Mouse (Mus musculus) lung, adult 2 months (tissue): Measurements from ENCODE around the gene Best1. TPM values are rescaled to one million over a fixed set of nuclear protein-coding genes. Genes with fewer than 3 reads are reported as not detected.
A peak's percentile ranks its signal among the peaks of the same experiment; 100 is the strongest.

Source experiments
- DNase-seq: peaks from one replicate; pipeline ENCODE4 v3.0.0; 2022
- H3K4me1 ChIP-seq: fragments of 200-500 bp; 2 replicates; pipeline ENCODE4 v1.6.1; 2011; ENCODE audit warnings: low read length; ENCODE audit not compliant: control insufficient read depth, insufficient read depth
- H3K4me3 ChIP-seq: fragments of 200-500 bp; replicated peaks from 2 replicates; pipeline ENCODE3; 2011; ENCODE audit warnings: low read depth, mild to moderate bottlenecking, control low read depth, low read length; ENCODE audit errors: extremely low read depth
- CTCF ChIP-seq: fragments of 200-500 bp; IDR thresholded peaks from 2 replicates; pipeline ENCODE4 v1.5.1; 2011; ENCODE audit warnings: mild to moderate bottlenecking, low read length, control low read depth; ENCODE audit not compliant: insufficient read depth
- POLR2A ChIP-seq: fragments of 200-500 bp; IDR thresholded peaks from 2 replicates; pipeline ENCODE4 v1.6.1; 2011; ENCODE audit warnings: low read depth, mild to moderate bottlenecking, control low read depth, low read length, borderline replicate concordance; ENCODE audit errors: extremely low read depth
- WGBS: fragments of 180-500 bp; shearing (Covaris S2); methylation state at CpG from one replicate; pipeline ENCODE4 v1.1.7; 2018; 5-methylcytosine and 5-hydroxymethylcytosine counted together
- polyA plus RNA-seq: library from polyadenylated mRNA; depleted of rRNA; stranded (reverse); fragments of >200 nt; gene quantifications from 2 replicates; pipeline ENCODE4 v1.2.3, GENCODE M21; 2012; rRNA removed

The Best1 gene
- 2.3 and 3.1 TPM in 2 replicates for polyA plus RNA-seq

DNA sequence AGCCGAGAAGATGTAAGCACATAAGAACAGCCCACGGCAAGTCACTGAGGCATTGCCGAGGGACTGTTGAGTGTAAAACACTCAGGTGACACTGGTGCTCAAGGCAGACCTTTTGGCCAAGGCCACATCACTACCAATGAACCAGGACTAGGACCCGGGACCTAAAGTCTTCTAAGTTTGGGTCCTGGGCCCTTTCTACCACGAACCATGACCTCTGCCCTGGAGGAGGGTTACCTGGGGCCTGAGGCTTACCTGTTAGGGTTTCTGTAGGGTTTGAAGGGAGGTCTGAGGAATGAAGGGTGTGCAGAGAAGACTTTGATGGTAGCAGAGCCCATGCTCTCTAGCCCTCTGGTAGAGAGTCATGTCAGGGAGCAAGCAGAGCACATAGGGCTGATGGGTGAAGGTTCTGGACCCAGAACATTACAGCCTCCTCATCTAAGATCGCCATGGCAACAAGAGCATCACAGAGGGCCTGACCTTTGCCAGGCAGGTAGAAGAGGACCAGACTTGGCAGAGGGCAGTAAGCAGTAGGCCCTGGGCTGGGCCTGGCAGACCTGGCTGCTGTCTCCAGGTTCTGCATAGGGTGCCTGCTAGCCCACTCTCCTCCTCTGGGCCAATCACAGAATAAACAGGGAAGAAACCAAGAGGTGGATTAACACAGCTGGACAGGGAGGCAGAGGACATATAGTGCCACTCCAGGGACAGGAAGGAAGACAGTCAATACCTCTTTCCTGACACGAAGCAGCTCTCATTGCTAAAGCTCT is at the start of gene Best1, which contains the start of gene Rab3il1:
Gene Best1, minus strand, starts transcription at position 428 of the 764 bp plus-strand sequence.
Gene Rab3il1, plus strand, starts transcription at position 464 of the 764 bp plus-strand sequence.
- Histone ChIP-seq H3K4me1 (no peaks in the 10 kb centered on the region), H3K4me3 (no peak within 1 kb of the TSS)
- 84% methylated on average over 7 of the region's 7 CpGs for WGBS
- DNase-seq, result no peak
- no peak for TF ChIP-seq POLR2A
- TF ChIP-seq CTCF, result no peak

GRCm38 (mm10) chr19:10050438-10050837 is 49.0 kb upstream of the Best1 start:
- 52% methylated on average over 2 of the region's 2 CpGs for WGBS
- no peak for DNase-seq
- Histone ChIP-seq H3K4me1 (peaks cover 11% of the 10 kb centered on the region), H3K4me3 (no peak overlapping the region)
- TF ChIP-seq CTCF (no peak), POLR2A (no peak)

- no peak for DNase-seq
- H3K4me1 ChIP-seq, result peaks cover 11% of the 10 kb centered on the region
- TF ChIP-seq CTCF (no peak), POLR2A (no peak)
- no peak overlapping the region for H3K4me3 ChIP-seq
These were observed 48.1 kb upstream of the Best1 start for GRCm38 (mm10) chr19:10049533-10049932.

GRCm38 (mm10) chr19:10046983-10047382 is 45.5 kb upstream of the Best1 start:
- TF ChIP-seq CTCF (no peak), POLR2A (no peak)
- H3K4me3 ChIP-seq, result no peak overlapping the region
- peaks cover 11% of the 10 kb centered on the region for H3K4me1 ChIP-seq
- DNase-seq, result no peak
- 4% methylated on average over 3 of the region's 3 CpGs for WGBS

- peaks cover 11% of the 10 kb centered on the region for H3K4me1 ChIP-seq
- DNase-seq, result no peak
- WGBS, result 40% methylated on average over 4 of the region's 4 CpGs
- TF ChIP-seq POLR2A (no peak), CTCF (no peak)
- no peak overlapping the region for H3K4me3 ChIP-seq
These were observed 44.9 kb upstream of the Best1 start for GRCm38 (mm10) chr19:10046346-10046745.

- 70% methylated on average over 2 of the region's 2 CpGs for WGBS
- H3K4me3 ChIP-seq, result no peak overlapping the region
- TF ChIP-seq POLR2A (no peak), CTCF (no peak)
- DNase-seq, result no peak
- H3K4me1 ChIP-seq, result peaks cover 12% of the 10 kb centered on the region
These were observed 44.3 kb upstream of the Best1 start for GRCm38 (mm10) chr19:10045707-10046106.

GRCm38 (mm10) chr19:10043643-10044042 is 42.2 kb upstream of the Best1 start:
- Histone ChIP-seq H3K4me3 (no peak overlapping the region), H3K4me1 (peaks cover 14% of the 10 kb centered on the region)
- no peak for TF ChIP-seq CTCF
- TF ChIP-seq POLR2A, result no peak
- DNase-seq, result peak; percentile 59

- peaks cover 14% of the 10 kb centered on the region for H3K4me1 ChIP-seq
- DNase-seq, result peak; percentile 19
- no peak for TF ChIP-seq CTCF
- TF ChIP-seq POLR2A, result no peak
- peak overlapping the region; percentile 61 for H3K4me3 ChIP-seq
- WGBS, result 51% methylated on average over 4 of the region's 4 CpGs
These were observed 41.4 kb upstream of the Best1 start for GRCm38 (mm10) chr19:10042816-10043215.

- DNase-seq, result peak; percentile 48
- WGBS, result 28% methylated on average over 6 of the region's 6 CpGs
These were observed 40.8 kb upstream of the Best1 start for GRCm38 (mm10) chr19:10042232-10042631.

More at GRCm38 (mm10) chr19:10042232-10042631, 40.8 kb upstream of the Best1 start:
- Histone ChIP-seq H3K4me3 (peak overlapping the region; percentile 61), H3K4me1 (peaks cover 14% of the 10 kb centered on the region)
- TF ChIP-seq POLR2A (no peak), CTCF (no peak)
